Mouse (Mus musculus): ENCODE results near the gene Nr2f6. TPM values are rescaled to one million over a fixed set of nuclear protein-coding genes. Genes with fewer than 3 reads are reported as not detected.
A peak's percentile ranks its signal among the peaks of the same experiment; 100 is the strongest.

Nr2f6 gene
- 47.8 and 49.0 TPM in 2 replicates for polyA plus RNA-seq (2016; fragmentation: Nextera tagmentation; extraction: Ambion mirVana)

DNA sequence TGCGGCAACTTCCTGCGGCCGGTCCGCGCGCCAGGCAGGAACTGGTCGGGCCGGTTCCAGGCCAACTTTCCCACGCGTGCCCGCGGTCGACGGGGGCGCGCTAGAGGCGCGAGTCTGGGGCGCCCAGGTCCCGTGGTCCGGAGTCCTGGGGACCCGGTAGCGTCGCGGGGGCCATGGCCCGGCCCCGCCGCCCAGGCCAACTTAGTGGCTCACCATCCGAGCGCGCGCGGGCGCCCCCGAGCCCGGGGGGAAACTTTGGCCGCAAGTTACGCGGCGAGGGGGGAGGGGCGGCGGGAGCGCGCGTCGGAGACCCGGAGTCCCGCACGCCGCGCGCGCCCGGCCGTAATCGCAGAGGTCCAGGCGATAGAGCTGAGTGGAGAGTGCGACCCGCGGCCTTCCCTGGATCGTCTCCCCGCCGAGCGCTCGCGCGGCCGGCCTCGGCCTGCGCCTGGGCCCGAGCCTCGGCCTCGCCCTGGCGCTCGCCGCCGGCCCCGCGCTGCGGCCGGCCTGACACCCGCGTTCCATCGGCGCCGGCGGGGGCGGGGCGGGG, at the start of gene Nr2f6:
Gene Nr2f6, minus strand, starts transcription at position 540 of the 550 bp plus-strand sequence.
- Histone ChIP-seq H3K9me3 (no peaks in the 10 kb centered on the region; the same call in 1 of the 2 replicates), H3K27ac (peak within 1 kb of the TSS; percentile 98), H3K27me3 (ENCODE audit: poor library complexity, severe bottlenecking) (peaks cover 20% of the 10 kb centered on the region), H3K36me3 (replicated peaks) (peaks cover 28% of the 10 kb centered on the region), H3K4me1 (peaks cover 71% of the 10 kb centered on the region), H3K4me3 (peak within 1 kb of the TSS; percentile 71)
- under 1% methylated on average over 89 of the region's 89 CpGs for WGBS
- peak; percentile 72 for DNase-seq (ENCODE audit: extremely low spot score, low spot score)

DNA sequence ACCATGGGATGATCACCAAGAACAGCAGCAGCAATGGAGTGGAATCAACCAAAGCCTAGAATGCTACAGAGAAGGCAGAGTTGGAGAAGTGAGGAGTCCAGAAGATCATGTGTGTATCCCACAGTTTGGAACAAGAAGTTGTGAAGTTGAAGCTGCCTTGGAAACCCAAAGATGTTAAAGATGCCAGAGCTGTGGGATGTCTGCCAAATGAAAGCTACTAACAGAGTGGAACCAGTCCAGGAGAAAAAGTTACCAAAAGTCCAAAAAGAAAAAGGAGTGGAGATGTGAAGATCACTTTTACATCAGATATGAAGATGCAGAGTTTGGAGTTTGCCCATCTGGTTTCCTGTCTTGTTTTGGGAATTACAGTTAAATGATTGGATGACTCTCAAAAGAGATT, 40.4 kb upstream of the Nr2f6 start:
- H3K36me3 ChIP-seq (replicated peaks), result no peaks in the 10 kb centered on the region
- H3K4me3 ChIP-seq, result no peak overlapping the region
- H3K27me3 ChIP-seq (ENCODE audit: poor library complexity, severe bottlenecking), result no peaks in the 10 kb centered on the region
- H3K9me3 ChIP-seq, result peaks cover 11% of the 10 kb centered on the region; the same call in 1 of the 2 replicates
- DNase-seq (ENCODE audit: extremely low spot score, low spot score), result no peak
- H3K4me1 ChIP-seq, result 0 out of 2 replicates have a peak, but pooled peaks cover 3% of the 10 kb centered on the region
- no peak overlapping the region for H3K27ac ChIP-seq

DNA sequence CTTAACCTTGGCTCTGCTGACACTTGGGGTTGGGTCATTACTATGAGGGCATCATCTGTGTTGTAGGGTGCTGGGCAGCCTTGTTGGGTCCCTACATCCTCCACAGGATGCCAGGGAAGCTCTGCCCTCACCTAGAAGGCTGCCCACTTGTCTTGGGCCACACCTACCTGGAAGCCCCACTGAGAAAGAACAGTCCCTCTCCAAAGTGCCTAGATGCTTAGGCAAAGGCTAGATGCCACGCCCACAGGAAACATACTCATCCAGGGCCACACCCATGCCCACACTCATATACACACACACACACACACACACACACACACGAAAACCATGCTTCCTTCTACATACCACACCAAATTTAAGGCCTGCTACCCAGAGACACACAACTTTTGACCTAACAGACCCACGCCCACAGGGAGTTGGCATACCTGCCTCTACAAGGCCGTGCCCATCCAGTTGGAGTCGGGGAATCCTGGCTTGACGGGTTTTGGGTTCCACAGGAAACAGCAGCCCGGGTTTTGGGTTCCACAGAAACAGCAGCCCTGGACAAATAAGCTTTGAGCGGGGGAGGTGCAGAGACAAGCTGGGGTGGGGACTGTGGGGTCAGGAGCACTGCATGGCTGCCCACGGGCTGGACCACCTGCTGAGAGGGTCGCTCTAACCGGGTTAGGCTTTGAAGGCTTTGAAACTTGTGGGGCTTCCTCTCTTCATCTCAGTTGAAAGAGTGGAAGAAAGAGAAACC, 29.9 kb upstream of the Nr2f6 start:
- Histone ChIP-seq H3K9me3 (no peaks in the 10 kb centered on the region), H3K36me3 (replicated peaks) (peaks cover 35% of the 10 kb centered on the region), H3K4me1 (peaks cover 18% of the 10 kb centered on the region), H3K27ac (no peak overlapping the region), H3K27me3 (ENCODE audit: poor library complexity, severe bottlenecking) (no peaks in the 10 kb centered on the region), H3K4me3 (no peak overlapping the region)
- 52% methylated on average over 11 of the region's 11 CpGs for WGBS
- DNase-seq (ENCODE audit: extremely low spot score, low spot score), result peak; percentile 23

DNA sequence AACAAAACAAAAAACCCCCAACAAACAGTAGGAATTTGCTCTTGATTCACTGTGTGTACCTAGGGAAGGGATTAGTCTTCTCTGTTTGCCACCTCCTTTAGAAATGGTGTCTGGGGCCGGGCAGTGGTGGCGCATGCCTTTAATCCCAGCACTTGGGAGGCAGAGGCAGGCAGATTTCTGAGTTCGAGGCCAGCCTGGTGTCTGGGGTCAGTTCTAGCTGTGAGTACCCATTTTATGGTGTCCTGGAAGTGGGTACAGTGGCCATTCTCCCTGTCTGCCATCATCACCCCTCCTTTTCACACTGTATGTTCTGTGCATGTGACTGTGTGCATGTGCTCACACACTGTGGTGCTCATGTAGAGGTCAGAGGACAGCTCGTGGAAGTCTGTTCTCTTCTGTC, 26.5 kb upstream of the Nr2f6 start:
- Histone ChIP-seq H3K27ac (no peak overlapping the region), H3K36me3 (replicated peaks) (peaks cover 41% of the 10 kb centered on the region), H3K9me3 (no peaks in the 10 kb centered on the region), H3K4me3 (no peak overlapping the region), H3K27me3 (ENCODE audit: poor library complexity, severe bottlenecking) (no peaks in the 10 kb centered on the region), H3K4me1 (peaks cover 37% of the 10 kb centered on the region)
- 89% methylated on average over 4 of the region's 4 CpGs for WGBS
- DNase-seq (ENCODE audit: extremely low spot score, low spot score), result no peak

DNA sequence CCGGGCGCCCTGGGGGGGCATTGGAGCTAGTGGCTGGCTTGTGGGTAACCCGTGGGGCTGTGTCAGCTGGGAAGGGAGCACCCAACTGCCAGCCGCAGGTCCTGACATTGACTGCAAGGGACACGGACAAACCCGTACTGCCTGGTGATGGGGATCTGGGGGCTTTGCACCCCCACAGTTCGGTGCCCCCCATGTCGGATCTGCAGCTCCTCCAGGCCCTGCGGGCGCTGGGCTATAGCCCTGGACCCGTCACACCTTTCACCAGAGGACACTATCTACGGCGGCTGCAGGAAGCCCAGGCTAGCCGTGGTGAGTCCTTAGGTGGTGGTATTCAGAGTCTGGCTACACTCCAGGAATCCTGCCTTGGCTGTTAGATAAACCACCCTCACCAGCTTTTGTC, 25.7 kb upstream of the Nr2f6 start:
- Histone ChIP-seq H3K4me1 (peaks cover 37% of the 10 kb centered on the region), H3K9me3 (no peaks in the 10 kb centered on the region), H3K36me3 (replicated peaks) (peaks cover 47% of the 10 kb centered on the region), H3K27ac (no peak overlapping the region), H3K27me3 (ENCODE audit: poor library complexity, severe bottlenecking) (no peaks in the 10 kb centered on the region), H3K4me3 (peak overlapping the region; percentile 73; the same call in 1 of the 2 replicates)
- no peak for DNase-seq (ENCODE audit: extremely low spot score, low spot score)
- WGBS, result 94% methylated on average over 14 of the region's 14 CpGs

DNA sequence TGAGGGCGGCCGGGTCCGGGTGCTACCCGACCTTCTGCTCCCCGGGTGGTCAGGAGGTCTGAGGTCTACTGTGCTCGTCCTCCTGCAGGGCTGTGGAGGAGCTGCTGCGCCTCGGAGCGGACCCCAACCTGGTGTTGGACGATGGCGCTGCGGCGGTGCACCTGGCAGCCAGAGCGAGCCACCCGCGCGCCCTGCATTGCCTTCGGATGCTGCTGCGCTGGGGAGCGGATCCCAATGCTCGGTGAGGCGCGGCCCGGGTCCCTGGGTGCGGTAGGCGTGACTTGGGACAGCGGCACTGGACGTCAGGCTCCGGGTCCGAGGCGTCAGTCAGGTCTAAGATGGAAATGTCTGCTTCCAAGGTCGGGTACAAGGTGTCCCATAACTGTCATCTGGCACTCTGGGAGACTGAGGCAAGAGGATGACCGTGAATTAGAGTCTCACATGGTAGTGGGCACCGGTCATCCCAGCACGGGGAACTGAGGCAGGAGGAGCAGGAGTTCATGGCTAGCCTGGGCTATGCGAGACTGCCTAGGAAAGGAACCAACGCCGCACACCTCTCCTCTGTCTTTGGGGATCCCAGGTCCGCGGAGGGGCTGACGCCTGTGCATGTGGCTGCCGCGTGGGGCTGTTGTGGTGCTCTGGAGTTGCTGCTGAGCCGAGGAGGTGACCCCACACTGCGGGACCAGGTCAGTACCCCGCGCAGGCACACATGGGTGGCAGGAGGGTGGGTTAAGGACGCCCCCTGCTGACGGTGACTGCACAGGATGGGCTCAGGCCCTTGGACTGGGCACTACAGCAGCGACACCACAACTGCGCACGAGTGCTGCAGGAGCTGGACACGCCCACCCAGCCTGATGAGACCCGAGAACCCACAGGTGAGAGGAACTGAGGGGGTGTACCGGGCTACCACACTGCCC, 24.6 kb upstream of the Nr2f6 start:
- 1% methylated on average over 55 of the region's 55 CpGs for WGBS
- H3K36me3 ChIP-seq (replicated peaks), result peaks cover 51% of the 10 kb centered on the region
- no peaks in the 10 kb centered on the region for H3K27me3 ChIP-seq (ENCODE audit: poor library complexity, severe bottlenecking)
- peak; percentile 81 for DNase-seq (ENCODE audit: extremely low spot score, low spot score)
- H3K27ac ChIP-seq, result peak overlapping the region; percentile 92
- peaks cover 30% of the 10 kb centered on the region for H3K4me1 ChIP-seq
- peak overlapping the region; percentile 73 for H3K4me3 ChIP-seq
- no peaks in the 10 kb centered on the region for H3K9me3 ChIP-seq

DNA sequence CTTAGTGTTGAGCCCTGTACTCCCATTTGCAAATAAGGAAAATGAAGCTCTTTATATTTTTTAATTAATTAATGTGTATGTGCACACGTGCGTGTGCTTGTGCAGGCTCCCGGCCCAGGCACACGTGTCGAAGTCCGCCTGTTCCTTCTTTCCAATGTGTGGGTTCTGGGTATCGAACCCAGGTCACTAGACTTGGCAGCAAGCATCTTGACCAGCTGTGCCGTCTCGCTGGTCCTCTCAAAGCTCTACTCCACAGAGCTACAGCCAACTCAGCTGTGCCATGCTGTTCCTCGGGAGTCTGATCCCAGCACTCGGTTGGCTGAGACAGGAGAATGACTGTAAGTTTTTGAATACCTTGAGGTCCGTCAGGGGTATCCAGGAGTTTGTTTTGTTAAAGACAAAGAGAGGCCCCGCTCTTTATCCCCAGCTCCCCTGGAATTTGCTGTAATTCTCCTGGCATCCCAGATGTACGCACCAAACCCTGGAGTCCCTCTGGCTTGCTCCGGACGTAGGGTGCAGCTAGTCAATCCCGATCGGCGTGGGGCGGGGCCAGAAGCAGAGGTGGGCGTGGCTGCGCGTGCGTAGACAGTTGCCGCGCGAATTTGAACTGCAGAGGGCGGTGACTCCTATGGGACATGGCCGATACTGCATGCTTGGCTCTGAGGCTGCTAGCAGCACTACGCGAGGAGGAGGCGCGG, 23.8 kb upstream of the Nr2f6 start, which contains the start of gene Ankle1:
Gene Ankle1, plus strand, starts transcription at position 610 of the 698 bp plus-strand sequence.
- DNase-seq (ENCODE audit: extremely low spot score, low spot score), result peak; percentile 98
- 17% methylated on average over 33 of the region's 33 CpGs for WGBS
- peaks cover 57% of the 10 kb centered on the region for H3K36me3 ChIP-seq (replicated peaks)
- H3K27me3 ChIP-seq (ENCODE audit: poor library complexity, severe bottlenecking), result no peaks in the 10 kb centered on the region
- H3K4me1 ChIP-seq, result peaks cover 30% of the 10 kb centered on the region
- H3K27ac ChIP-seq, result peak within 1 kb of the TSS; percentile 92
- peak within 1 kb of the TSS; percentile 73 for H3K4me3 ChIP-seq
- no peaks in the 10 kb centered on the region for H3K9me3 ChIP-seq

DNA sequence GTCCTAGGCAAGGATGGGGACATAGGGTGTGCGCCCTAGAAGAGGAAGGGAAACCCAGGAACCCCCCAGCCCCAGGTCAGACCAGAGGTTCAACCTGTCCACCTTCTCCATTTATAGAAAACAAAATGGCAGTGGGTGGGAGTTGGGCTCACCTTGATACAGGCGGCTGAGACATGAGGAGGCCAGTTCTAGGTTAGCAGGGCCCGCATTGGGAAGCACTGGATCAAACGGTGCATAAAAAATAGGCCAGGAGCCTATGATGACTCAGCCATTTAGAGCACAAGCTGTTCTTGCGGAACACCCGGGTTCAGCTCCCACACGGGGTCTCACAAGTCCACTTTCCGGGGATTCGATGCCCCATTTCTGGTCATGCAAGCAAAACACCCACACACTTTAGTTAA, 23.2 kb upstream of the Nr2f6 start:
- DNase-seq (ENCODE audit: extremely low spot score, low spot score), result peak; percentile 13
- Histone ChIP-seq H3K27ac (no peak overlapping the region), H3K9me3 (no peaks in the 10 kb centered on the region), H3K27me3 (ENCODE audit: poor library complexity, severe bottlenecking) (no peaks in the 10 kb centered on the region), H3K36me3 (replicated peaks) (peaks cover 57% of the 10 kb centered on the region), H3K4me3 (peak overlapping the region; percentile 73), H3K4me1 (peaks cover 30% of the 10 kb centered on the region)
- WGBS, result 88% methylated on average over 9 of the region's 9 CpGs

DNA sequence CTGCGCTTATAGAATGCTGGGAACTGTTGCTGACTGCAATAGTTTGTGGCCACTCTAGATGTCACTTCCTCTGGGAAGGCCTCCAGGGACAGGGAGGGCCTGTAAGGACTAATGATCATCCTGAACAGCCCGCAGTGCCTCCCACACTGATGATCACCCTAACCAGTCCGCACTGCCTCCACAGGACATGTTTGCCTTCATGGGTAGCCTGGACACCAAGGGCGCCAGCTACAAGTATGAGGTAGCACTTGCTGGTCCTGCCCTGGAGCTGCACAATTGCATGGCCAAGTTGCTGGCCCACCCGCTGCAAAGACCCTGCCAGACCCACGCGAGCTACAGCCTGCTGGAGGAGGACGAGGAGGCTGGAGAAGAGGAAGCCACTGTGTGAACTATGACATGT, 22.3 kb upstream of the Nr2f6 start:
- Histone ChIP-seq H3K4me1 (peaks cover 30% of the 10 kb centered on the region), H3K4me3 (0 out of 2 replicates have a peak overlapping the region, but pooled peaks have one; percentile 3), H3K9me3 (no peaks in the 10 kb centered on the region), H3K27me3 (ENCODE audit: poor library complexity, severe bottlenecking) (no peaks in the 10 kb centered on the region), H3K36me3 (replicated peaks) (peaks cover 57% of the 10 kb centered on the region), H3K27ac (no peak overlapping the region)
- WGBS, result 88% methylated on average over 8 of the region's 8 CpGs
- peak; percentile 13 for DNase-seq (ENCODE audit: extremely low spot score, low spot score)

DNA sequence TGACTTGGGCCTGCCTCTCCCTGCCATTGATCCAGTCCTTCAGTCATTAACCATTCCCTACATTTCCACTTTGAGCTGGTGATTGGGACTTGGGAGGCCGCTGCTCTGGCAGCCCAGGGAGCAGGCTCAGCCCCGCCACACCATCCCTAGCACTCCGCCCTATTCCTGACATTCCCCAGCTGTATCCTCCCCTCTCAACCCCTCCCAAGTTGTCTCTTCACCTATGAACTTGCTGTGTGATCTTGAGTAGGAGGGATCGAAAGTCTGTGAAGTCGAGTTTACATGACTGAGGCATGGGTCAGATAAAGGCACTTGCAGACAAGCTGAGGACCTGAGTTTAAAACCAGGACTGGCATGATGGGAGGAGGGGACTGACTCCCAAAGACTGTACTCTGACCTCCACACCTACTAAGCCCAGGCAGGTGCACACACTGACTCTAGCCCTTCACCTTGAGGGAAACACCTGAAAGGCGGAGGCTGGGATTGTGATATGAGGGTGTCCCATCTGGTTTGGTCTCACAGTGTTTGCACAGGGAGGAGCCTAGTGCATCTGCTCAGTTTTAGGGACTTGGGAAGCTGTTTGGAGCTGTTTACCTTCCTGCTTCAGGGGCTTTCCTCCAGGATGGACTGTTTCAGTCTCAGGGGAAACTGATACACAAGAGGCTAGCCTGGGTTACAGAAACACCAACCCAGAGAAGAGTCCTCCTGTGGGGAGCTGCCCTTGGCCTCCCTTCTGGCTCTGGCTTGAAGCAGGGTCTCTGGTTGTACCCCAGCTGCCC, 21.5 kb upstream of the Nr2f6 start:
- Histone ChIP-seq H3K4me3 (no peak overlapping the region), H3K27me3 (ENCODE audit: poor library complexity, severe bottlenecking) (no peaks in the 10 kb centered on the region), H3K27ac (no peak overlapping the region), H3K9me3 (no peaks in the 10 kb centered on the region), H3K36me3 (replicated peaks) (peaks cover 57% of the 10 kb centered on the region), H3K4me1 (peaks cover 30% of the 10 kb centered on the region)
- peak; percentile 14 for DNase-seq (ENCODE audit: extremely low spot score, low spot score)
- WGBS, result 87% methylated on average over 6 of the region's 6 CpGs

DNA sequence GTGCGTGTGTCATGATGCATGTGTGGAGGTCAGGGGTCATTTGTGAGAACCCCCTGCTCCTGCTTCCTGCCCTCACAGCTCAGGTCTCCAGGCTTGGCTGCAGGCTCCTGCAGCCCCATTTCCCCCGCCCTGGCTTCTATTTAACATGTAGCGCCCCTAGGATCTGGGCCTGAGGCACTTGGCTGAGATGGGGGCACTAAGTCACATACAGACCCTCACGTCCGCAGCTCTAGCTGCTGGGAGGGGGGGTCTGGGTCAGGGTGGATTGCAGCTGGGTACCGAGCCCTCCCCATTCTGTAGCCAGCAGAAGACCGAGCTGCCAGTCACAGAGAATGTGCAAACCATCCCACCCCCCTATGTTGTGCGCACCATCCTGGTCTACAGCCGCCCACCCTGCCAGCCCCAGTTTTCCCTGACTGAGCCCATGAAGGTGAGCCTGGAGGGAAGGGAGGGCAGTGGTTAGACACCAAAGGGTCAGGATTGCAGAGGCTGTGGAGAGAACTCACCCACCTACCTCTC, 20.7 kb upstream of the Nr2f6 start:
- Histone ChIP-seq H3K27ac (no peak overlapping the region), H3K36me3 (replicated peaks) (peaks cover 52% of the 10 kb centered on the region), H3K27me3 (ENCODE audit: poor library complexity, severe bottlenecking) (no peaks in the 10 kb centered on the region), H3K4me1 (peaks cover 31% of the 10 kb centered on the region), H3K9me3 (no peaks in the 10 kb centered on the region), H3K4me3 (no peak overlapping the region)
- DNase-seq (ENCODE audit: extremely low spot score, low spot score), result no peak
- 90% methylated on average over 9 of the region's 9 CpGs for WGBS
